Mouse (Mus musculus) embryonic facial prominence, embryonic 13.5 days (tissue): ENCODE measurements around the gene Duoxa1. TPM values are rescaled to one million over a fixed set of nuclear protein-coding genes. Genes with fewer than 3 reads are reported as not detected.

ENCODE experiments used
- ATAC-seq: fragments of 200-750 bp; cut with Nextera tagmentation; 2 replicates; pipeline ENCODE4 v1.8.0; 2017; ENCODE audit warnings: low read depth; ENCODE audit not compliant: insufficient number of reproducible peaks, insufficient read depth, low FRiP score, low TSS enrichment
- H3K27ac ChIP-seq: fragments of 300-500 bp; sonication (generic); 2 replicates; pipeline ENCODE4 v1.5.1; 2015; ENCODE audit warnings: moderate library complexity, mild to moderate bottlenecking, inconsistent platforms
- H3K27me3 ChIP-seq: fragments of 300-500 bp; sonication (generic); 2 replicates; pipeline ENCODE4 v1.6.1; 2015; ENCODE audit warnings: mild to moderate bottlenecking, inconsistent platforms
- H3K36me3 ChIP-seq: fragments of 300-500 bp; sonication (generic); 2 replicates; pipeline ENCODE4 v1.6.1; 2015; ENCODE audit warnings: mild to moderate bottlenecking, inconsistent platforms
- H3K4me1 ChIP-seq: fragments of 300-500 bp; sonication (generic); 2 replicates; pipeline ENCODE4 v1.6.1; 2015; ENCODE audit warnings: inconsistent platforms
- H3K4me2 ChIP-seq: fragments of 300-500 bp; sonication (generic); 2 replicates; pipeline ENCODE4 v1.6.1; 2015; ENCODE audit warnings: moderate library complexity, mild to moderate bottlenecking, inconsistent platforms
- H3K4me3 ChIP-seq: fragments of 300-500 bp; sonication (generic); 2 replicates; pipeline ENCODE4 v1.5.1; 2015; ENCODE audit warnings: mild to moderate bottlenecking, inconsistent platforms
- H3K9ac ChIP-seq: fragments of 300-500 bp; sonication (generic); 2 replicates; pipeline ENCODE4 v1.6.1; 2015; ENCODE audit warnings: mild to moderate bottlenecking, inconsistent platforms
- H3K9me3 ChIP-seq: fragments of 300-500 bp; sonication (generic); 2 replicates; pipeline ENCODE4 v1.6.1; 2016; ENCODE audit warnings: inconsistent platforms
- WGBS: fragments of 180-500 bp; shearing (Covaris S2); methylation state at CpG from one replicate; pipeline ENCODE4 v1.1.7; 2015; ENCODE audit warnings: mixed read lengths; 5-methylcytosine and 5-hydroxymethylcytosine counted together
- polyA plus RNA-seq: library from polyadenylated mRNA; unstranded; fragments of >200 nt; fragmentation: Nextera tagmentation; extraction: Ambion mirVana; gene quantifications from 2 replicates; pipeline ENCODE4 v1.2.1, GENCODE M21; 2015

Duoxa1 gene
- polyA plus RNA-seq, 1 experiment from 2014 or later: 1.6 TPM

DNA sequence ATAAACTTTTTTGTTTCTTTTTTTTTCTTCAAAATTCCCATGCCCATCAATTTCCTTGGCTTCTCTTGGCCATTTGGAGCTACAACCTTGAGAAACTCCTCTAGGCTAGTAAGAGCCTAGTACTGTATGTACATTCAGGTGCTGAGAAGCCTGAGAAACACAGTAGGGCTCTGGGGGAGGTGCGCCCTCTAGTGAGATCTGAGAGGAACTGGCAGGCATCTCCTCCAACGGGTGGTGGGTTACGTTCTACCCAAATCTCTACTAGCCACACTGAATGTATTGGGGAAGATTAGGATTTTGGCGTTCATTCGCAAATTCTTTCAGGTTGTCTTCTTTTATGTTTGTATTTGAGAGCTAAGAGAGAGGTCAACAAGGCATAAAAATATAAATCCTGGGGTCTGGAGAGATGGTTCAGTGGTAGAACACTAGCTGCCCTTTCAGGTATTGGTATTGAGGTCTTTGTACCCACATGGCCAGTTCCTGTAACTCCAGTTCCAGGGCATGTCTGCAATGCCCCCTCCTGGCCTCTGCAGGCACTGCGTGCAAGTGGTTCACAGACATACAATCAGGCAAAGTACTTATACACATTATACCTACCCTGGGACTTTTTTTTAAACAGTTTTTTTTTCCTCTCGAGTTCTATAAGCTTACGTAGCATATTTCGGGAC is 10.8 kb downstream of the Duoxa1 start:
- H3K4me2 ChIP-seq: no peak overlapping the region; the same call in 1 of the 2 replicates
- ATAC-seq: no peak
- peaks cover 99% of the 10 kb centered on the region for H3K27me3 ChIP-seq
- no peaks in the 10 kb centered on the region for H3K36me3 ChIP-seq
- H3K9ac ChIP-seq: no peak overlapping the region
- H3K4me1 ChIP-seq: peaks cover 40% of the 10 kb centered on the region
- no peak overlapping the region for H3K4me3 ChIP-seq
- H3K27ac ChIP-seq: no peak overlapping the region
- no peaks in the 10 kb centered on the region for H3K9me3 ChIP-seq
- WGBS: 10% methylated on average over 9 of the region's 9 CpGs

DNA sequence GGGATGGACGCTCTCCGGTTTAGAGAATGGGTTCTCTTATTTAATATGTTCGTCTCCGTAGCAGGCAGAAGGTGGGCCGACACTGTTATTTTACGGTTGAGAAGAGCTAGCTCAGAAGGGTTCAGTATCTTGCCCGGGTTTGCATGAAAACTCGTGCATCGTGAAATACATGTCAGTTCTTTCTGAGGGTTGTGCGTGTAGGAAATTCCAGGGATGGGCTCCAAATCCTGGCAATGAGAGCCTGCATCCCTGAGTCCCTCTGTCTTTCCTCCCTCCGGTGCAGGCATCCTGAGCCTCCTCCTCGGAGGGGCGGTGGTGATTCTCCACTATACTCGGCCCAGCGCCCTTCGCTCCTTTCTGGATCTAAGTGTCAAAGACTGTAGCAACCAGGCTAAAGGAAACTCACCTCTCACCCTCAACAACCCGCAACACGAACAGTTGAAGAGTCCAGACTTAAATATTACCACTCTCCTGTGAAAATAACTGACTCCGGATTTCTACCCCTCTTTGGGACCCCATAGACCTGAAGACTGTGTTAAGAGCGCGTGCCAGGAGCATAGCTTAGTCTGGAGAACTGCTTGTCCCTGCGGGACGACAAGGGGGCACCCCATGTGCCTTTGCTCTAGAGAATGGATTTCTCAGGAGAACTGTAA is 11.5 kb downstream of the Duoxa1 start:
- peak overlapping the region; percentile 42 for H3K4me3 ChIP-seq
- H3K9ac ChIP-seq: peak overlapping the region; percentile 44
- 7% methylated on average over 23 of the region's 23 CpGs for WGBS

DNA sequence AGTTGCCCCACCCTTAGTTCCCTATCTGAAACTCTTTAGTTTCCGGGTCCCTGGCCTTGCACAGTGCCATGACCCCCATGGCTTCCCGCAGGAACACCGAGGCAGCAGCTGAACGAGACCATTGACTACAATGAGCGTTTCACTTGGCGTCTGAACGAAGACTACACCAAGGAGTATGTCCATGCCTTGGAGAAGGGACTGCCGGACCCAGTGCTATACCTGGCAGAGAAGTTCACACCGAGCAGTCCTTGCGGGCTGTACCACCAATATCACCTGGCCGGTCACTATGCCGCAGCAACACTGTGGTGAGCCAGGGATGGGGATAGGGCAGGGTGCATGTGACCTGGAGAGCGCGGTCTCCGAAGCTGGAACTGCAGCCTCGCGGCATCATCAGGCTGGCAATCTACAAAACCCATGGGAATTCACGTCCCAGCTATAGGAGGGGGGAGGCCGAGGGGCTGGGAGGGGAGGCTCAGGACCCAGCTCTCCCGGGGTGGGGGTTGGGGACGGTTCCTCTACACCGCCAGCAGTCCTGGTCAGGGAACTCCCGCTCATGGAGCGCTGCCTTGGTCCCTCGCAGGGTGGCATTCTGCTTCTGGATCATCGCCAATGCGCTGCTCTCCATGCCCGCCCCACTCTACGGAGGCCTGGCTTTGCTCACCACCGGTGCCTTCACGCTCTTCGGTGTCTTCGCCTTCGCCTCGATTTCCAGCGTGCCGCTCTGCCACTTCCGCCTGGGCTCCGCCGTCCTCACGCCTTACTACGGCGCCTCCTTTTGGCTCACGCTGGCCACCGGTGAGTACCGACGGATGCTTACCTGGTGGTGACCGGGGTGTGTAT is 12.2 kb downstream of the Duoxa1 start:
- Histone ChIP-seq H3K9me3 (no peaks in the 10 kb centered on the region), H3K9ac (peak overlapping the region; percentile 44), H3K4me2 (peak overlapping the region; percentile 76), H3K36me3 (no peaks in the 10 kb centered on the region), H3K4me1 (peaks cover 44% of the 10 kb centered on the region), H3K27ac (no peak overlapping the region), H3K27me3 (peaks cover 100% of the 10 kb centered on the region), H3K4me3 (peak overlapping the region; percentile 42)
- ATAC-seq: 0 out of 2 replicates have a peak, but pooled peaks have one; percentile 28
- 1% methylated on average over 48 of the region's 48 CpGs for WGBS

More for the DNA sequence above, 11.5 kb downstream of the Duoxa1 start:
- Histone ChIP-seq H3K4me1 (peaks cover 46% of the 10 kb centered on the region), H3K27me3 (peaks cover 100% of the 10 kb centered on the region), H3K4me2 (peak overlapping the region; percentile 76), H3K9me3 (no peaks in the 10 kb centered on the region), H3K27ac (no peak overlapping the region), H3K36me3 (no peaks in the 10 kb centered on the region)
- no peak for ATAC-seq

DNA sequence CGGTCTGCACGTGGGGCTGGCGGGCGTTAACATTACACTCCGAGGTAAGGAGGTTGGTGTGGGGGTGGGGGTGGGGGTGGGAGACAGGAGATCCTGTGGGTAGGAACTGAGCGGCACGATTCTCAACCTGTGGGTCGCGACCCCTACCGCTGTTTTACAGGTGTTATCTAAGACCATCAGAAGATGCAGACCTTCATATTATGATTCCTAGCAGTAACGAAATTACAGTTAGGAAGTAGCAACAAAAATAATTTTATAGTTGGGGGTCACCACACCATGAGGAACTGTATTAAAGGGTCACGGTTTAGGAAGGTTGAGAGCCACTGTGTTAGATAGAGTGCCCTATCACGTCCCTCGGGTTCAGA is 12.9 kb downstream of the Duoxa1 start:
- Histone ChIP-seq H3K36me3 (no peaks in the 10 kb centered on the region), H3K27ac (no peak overlapping the region), H3K4me1 (peaks cover 44% of the 10 kb centered on the region), H3K4me2 (peak overlapping the region; percentile 76), H3K27me3 (peaks cover 100% of the 10 kb centered on the region), H3K9me3 (no peaks in the 10 kb centered on the region), H3K4me3 (no peak overlapping the region), H3K9ac (no peak overlapping the region)
- 6% methylated on average over 14 of the region's 14 CpGs for WGBS
- no peak for ATAC-seq

DNA sequence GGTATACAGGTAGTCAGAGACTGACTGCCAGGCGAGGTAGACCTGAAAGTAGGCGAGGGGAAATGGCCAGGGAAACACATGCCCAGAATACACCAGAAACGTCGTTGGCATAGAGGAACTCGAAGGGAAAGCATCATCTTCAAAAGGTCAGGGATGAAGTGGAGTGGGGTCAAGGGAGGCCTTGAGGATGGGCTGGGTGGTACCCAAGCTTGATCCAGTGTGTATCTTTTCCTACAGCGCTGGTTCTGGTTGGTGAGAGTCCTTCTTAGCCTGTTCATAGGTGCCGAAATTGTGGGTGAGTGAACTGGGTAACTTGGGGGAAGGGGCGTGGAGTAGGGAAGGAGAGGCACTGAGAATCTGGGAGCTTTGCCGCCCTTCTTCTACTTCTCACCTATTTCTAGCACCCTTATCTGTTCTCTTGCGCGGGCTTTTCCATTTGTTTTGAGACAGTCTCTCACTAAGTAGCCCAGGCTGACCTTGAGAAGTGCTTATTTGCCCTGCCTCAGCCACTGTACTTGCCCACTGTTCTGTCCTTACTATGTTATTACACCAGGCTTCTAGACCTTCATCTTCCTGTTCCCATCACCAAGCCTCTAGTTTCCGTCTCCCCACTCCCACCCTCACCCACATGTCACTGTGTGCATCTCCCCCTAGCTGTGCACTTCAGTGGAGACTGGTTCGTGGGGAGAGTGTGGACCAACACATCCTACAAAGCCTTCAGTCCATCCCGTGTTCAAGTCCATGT is 13.4 kb downstream of the Duoxa1 start:
- no peak overlapping the region for H3K4me3 ChIP-seq
- ATAC-seq: no peak
- peaks cover 44% of the 10 kb centered on the region for H3K4me1 ChIP-seq
- no peaks in the 10 kb centered on the region for H3K9me3 ChIP-seq
- no peak overlapping the region for H3K4me2 ChIP-seq
- 7% methylated on average over 14 of the region's 14 CpGs for WGBS
- no peaks in the 10 kb centered on the region for H3K36me3 ChIP-seq
- no peak overlapping the region for H3K9ac ChIP-seq
- peaks cover 100% of the 10 kb centered on the region for H3K27me3 ChIP-seq
- no peak overlapping the region for H3K27ac ChIP-seq

DNA sequence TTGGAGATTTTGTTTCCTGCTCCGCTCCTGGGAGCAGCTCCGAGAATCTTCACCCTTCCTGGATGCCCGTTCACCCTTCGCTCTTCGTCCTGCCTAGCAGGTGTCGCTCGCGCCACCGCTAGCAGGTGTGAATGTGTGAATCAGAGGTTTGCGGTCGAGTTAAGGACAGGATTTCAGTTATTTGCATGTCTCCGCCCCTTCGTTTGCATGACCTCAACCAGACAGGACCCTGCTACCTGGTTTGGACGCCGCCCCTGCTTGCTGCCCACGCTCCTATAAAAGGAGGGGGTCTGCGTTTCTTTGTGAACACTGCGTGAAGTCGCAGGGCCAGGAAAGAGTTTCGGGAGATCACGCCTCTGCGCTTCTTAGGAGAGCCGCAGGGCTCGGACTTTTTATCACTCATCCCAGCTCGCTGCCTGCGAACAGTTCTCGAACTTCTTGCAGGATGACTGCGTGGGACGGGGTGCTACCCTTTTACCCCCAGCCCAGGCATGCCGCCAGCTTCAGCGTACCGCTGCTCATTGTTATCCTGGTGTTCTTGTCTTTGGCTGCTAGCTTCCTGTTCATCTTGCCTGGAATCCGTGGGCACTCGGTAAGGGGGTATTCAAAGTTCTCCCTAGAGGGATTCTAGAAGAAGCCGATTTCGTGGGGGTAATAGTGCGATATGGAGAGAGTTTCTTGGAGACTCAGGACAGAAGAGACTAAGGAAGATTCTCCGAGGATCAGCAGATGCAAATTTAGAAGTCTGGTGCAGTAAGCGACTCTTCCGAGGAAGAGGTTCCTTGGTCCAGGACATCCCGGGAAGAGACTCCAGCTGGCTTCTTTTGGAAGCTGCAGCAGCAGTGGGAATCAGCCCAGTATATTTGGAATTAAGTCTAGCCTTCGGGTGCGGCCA is 14.7 kb downstream of the Duoxa1 start, which contains the start of gene Duoxa2:
Duoxa2 (plus strand) TSS at position 305 of the 895 bp plus-strand sequence.
- 1% methylated on average over 43 of the region's 43 CpGs for WGBS
- peak within 1 kb of the TSS; percentile 53 for H3K4me2 ChIP-seq
- peak within 1 kb of the TSS; percentile 33 for H3K4me3 ChIP-seq
- no peak within 1 kb of the TSS for H3K9ac ChIP-seq
- ATAC-seq: no peak
- no peaks in the 10 kb centered on the region for H3K36me3 ChIP-seq
- peaks cover 100% of the 10 kb centered on the region for H3K27me3 ChIP-seq
- peaks cover 44% of the 10 kb centered on the region for H3K4me1 ChIP-seq
- H3K27ac ChIP-seq: no peak within 1 kb of the TSS
- H3K9me3 ChIP-seq: no peaks in the 10 kb centered on the region

DNA sequence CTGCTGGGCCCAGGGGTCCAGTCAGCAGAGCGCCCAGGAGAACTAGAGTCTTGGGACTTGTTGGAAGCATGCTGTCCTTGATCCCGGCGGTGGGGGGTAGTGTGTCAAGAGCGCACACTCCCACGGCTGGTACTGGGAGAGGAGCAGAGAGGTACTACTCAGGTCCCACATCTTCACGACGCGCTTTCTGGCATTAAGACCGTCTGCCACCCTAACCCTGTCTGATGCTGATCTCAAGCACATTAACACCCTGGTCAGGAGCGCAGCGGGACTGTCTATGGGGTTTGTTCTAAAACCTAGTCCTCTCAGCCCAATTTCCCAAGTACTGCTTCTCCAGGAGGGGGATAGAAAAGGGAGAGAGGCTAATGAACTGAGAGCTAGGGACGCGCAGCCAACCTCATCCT is 15.4 kb downstream of the Duoxa1 start, which contains the start of gene Duox2:
Duox2 (minus strand) TSS at position 354 of the 404 bp plus-strand sequence.
- Histone ChIP-seq H3K9me3 (no peaks in the 10 kb centered on the region), H3K36me3 (no peaks in the 10 kb centered on the region), H3K4me2 (peak within 1 kb of the TSS; percentile 53), H3K27ac (no peak within 1 kb of the TSS), H3K4me1 (peaks cover 44% of the 10 kb centered on the region), H3K9ac (no peak within 1 kb of the TSS), H3K27me3 (peaks cover 100% of the 10 kb centered on the region), H3K4me3 (peak within 1 kb of the TSS; percentile 33)
- WGBS: 4% methylated on average over 13 of the region's 13 CpGs
- ATAC-seq: no peak

DNA sequence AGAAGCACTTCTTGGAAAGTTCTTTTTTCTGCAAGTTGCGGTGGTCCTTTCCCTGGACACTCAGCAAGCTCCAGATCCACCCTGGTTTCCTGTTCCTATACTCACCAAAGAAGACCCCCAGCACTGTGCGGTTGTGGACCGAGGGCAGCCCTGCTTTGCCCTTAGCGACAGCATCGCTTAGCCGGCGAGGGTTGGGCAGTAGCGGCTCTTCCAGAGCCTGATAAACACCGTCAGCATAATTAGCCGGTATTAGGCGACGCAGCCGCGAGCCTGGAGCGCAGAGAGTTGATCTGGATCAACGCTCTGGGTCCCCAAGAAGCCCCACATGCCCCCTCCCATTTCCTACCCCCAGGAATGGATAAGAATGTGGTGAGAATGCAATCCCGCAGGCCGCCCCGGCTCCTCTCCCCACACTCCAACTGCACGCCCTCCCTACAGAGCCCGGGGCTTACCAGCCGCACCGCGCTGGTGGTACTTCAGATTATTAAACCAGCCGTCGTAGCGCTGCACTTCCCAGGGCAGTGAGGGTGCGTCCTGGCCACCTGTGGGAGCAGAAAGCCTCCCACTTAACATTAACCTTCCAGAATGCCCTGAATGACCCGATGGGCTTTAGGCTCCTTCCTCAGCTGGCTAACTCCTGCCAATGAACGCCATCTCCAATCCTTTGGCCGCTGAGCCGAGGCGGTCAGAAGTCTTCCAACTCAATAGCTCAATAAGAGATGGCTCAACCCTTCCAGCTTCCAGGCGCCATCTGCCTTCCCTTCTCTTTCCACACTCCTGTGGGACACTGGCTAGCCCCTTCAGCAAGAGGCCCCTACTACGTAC is 16.0 kb downstream of the Duoxa1 start:
- peaks cover 44% of the 10 kb centered on the region for H3K4me1 ChIP-seq
- H3K4me3 ChIP-seq: peak overlapping the region; percentile 33
- peaks cover 98% of the 10 kb centered on the region for H3K27me3 ChIP-seq
- H3K9me3 ChIP-seq: no peaks in the 10 kb centered on the region
- no peaks in the 10 kb centered on the region for H3K36me3 ChIP-seq
- H3K4me2 ChIP-seq: peak overlapping the region; percentile 42
- WGBS: under 1% methylated on average over 35 of the region's 35 CpGs
- no peak overlapping the region for H3K9ac ChIP-seq
- H3K27ac ChIP-seq: no peak overlapping the region
- no peak for ATAC-seq

DNA sequence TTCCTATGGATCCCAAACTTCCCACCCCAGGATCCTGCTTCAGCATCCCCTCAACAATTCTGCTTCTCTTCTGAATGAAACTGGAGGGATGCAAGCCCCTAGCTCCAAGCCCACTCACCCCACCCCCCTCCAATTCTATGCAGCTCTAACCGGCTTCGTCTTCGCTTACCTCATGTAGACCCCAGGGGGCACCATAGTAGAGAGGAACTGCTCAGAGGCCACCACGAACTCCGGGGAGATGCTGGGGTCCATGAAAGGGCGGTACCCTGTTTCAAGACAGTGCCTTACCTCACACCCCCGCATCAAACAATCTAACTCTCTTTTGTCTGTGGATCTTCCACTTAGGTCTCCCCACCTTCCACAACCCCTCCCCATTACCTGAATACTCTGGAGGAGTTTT is 18.6 kb downstream of the Duoxa1 start:
- WGBS: 3% methylated on average over 7 of the region's 7 CpGs
- no peak for ATAC-seq
- Histone ChIP-seq H3K4me3 (no peak overlapping the region), H3K27ac (no peak overlapping the region), H3K9me3 (no peaks in the 10 kb centered on the region), H3K9ac (no peak overlapping the region), H3K27me3 (peaks cover 77% of the 10 kb centered on the region), H3K4me2 (no peak overlapping the region), H3K4me1 (peaks cover 25% of the 10 kb centered on the region), H3K36me3 (no peaks in the 10 kb centered on the region)

DNA sequence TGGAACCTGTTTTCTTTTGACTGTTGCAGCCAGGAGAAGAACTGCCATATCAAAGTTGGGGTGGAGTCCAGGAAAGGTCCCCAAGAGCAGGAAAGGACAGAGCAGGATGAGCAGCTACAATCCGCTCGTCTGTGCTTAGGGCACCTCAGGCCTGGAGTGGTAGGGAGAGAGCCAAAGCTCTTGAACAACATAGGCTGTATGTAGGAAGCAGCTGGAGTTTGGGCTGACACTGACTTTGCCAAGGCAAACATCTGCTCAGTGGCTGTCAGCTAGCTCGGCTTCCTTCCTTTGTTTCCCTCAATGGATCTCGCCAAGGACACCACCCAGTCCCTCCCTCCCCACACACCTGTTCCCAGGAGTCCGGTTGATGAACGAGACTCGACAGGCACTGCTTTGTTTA is 27.4 kb downstream of the Duoxa1 start:
- Histone ChIP-seq H3K4me1 (no peaks in the 10 kb centered on the region), H3K27ac (no peak overlapping the region), H3K4me3 (no peak overlapping the region), H3K9ac (no peak overlapping the region), H3K27me3 (peaks cover 1% of the 10 kb centered on the region; the same call in 1 of the 2 replicates), H3K9me3 (no peaks in the 10 kb centered on the region), H3K36me3 (no peaks in the 10 kb centered on the region), H3K4me2 (no peak overlapping the region)
- 67% methylated on average over 7 of the region's 7 CpGs for WGBS
- no peak for ATAC-seq
